Mouse (Mus musculus) ES-Bruce4 (cell line): ENCODE measurements at regions not wholly inside any gene's neighbourhood (a gene's known extent, or its start where the extent isn't known, plus 50 kb on each side); places are given as distances from the start of the nearest gene placed in this dataset.

Experiments used
- CTCF ChIP-seq: IDR thresholded peaks from one replicate; pipeline ENCODE4 v1.8.1; 2011; ENCODE audit warnings: low read depth, low read length
- EP300 ChIP-seq: IDR thresholded peaks from 2 replicates; pipeline ENCODE4 v1.6.1; 2011; ENCODE audit warnings: low read depth, low read length; ENCODE audit not compliant: insufficient read depth
- POLR2A ChIP-seq: IDR thresholded peaks from one replicate; pipeline ENCODE4 v1.8.1; 2011; ENCODE audit warnings: low read length; ENCODE audit not compliant: insufficient read depth

DNA sequence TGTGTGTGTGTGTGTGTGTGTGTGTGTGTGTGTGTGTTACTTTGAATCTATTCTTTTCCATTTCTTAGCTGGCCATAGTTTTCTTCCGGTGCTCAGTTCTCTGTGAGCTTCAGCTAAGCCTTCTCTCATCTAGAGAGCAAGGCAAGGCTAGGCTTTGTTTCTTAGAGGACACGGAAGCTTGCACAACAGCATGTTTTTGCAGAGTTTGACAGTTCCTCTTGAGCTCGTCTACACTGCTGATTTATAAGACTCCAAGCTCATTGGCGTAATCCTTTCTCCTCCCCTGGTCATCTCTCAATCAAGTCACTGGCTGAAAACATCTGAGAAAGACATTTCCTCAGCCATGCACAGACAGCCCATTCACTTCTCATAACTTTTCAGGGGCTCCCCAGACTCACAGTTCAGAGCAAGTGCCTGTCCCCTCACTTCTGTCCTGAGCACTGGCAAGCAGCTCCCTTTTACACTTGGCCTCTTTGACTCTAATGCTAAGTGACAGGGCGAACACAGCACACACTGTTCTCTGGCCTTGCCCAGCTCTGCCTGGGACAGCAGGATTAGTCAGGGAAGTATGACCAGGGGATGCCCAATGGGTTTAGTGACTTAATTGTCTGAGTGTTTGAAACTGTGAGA lies 362.3 kb upstream of the Npvf start:
- TF ChIP-seq POLR2A (no peak), CTCF (no peak), EP300 (no peak)
